20 mouse cellular contexts compared by ENCODE assay signal in the genomic region with DNA sequence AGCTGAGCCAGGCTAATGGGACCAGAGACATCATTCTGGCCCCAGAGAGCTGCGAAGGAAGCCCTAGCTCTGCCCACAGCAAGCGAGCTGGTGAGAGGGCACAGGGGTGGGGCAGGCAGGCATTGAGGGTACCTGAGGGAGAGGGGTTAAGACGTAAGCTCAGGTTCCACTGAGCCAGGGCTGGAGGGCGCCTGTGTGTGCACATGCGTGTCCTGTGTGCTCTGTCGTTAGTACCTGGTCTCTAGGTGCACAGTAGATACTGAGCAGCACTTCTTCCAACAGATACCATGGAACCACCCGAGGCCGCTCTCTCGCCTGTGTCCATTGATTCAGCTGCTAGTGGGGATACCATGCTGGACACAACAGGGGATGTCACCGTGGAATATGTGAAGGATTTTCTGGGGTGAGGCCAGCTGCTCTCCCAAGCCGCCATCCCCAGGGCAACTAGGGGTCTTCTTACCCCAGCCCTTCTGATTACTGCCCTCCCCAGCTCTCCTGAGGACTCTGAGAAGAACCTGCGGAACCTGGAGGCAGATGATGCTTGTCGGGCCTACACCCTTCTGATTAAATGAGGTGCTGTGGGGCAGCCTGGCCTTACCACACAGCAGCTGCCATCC. TPM values are rescaled to one million over a fixed set of nuclear protein-coding genes. Genes with fewer than 3 reads are reported as not detected.
DNase-seq lines count a peak whose midpoint lies in the region; ATAC-seq and TF ChIP-seq lines count a peak whose summit lies in the region.
"Had no signal": no experiment of that assay in that cellular context is flagged by ENCODE, and none has a peak within 500 bp of the region (broad histone marks: within the 10 kb centered on the region; RNA-seq: fewer than 3 reads in every experiment).

No protein-coding gene starts in this region.

- H3K4me2 ChIP-seq in midbrain, embryonic 11.5 days: no peak overlapping the region
- H3K4me2 ChIP-seq in midbrain, embryonic 16.5 days (ENCODE audit: low read length): no peak overlapping the region
- H3K4me2 ChIP-seq in myocyte (ENCODE audit: low read depth): no peak overlapping the region
- H3K4me2 ChIP-seq: embryonic facial prominence, embryonic 12.5 days; forebrain, embryonic 15.5 days; heart, embryonic 13.5 days had no signal

- H3K36me3 ChIP-seq in midbrain, embryonic 11.5 days (ENCODE audit: control insufficient read depth, insufficient read depth, low read length): peaks cover 66% of the 10 kb centered on the region
- peaks cover 85% of the 10 kb centered on the region for H3K36me3 ChIP-seq in midbrain, embryonic 16.5 days (ENCODE audit: control insufficient read depth, insufficient read depth, low read length)
- H3K36me3 ChIP-seq in myocyte (ENCODE audit: control insufficient read depth, insufficient read depth): peaks cover 11% of the 10 kb centered on the region

- H3K27ac ChIP-seq in gastrocnemius, adult 2 months: no peak overlapping the region
- H3K27ac ChIP-seq in midbrain, embryonic 11.5 days (ENCODE audit: low read depth, low read length): no peak overlapping the region
- H3K27ac ChIP-seq in midbrain, embryonic 16.5 days (ENCODE audit: low read length): no peak overlapping the region
- H3K27ac ChIP-seq: embryonic facial prominence, embryonic 12.5 days; forebrain, embryonic 15.5 days; heart, embryonic 13.5 days had no signal

- no peaks in the 10 kb centered on the region for H3K27me3 ChIP-seq in midbrain, embryonic 11.5 days (ENCODE audit: control insufficient read depth, insufficient read depth, low read length)
- no peaks in the 10 kb centered on the region for H3K27me3 ChIP-seq in midbrain, embryonic 16.5 days (ENCODE audit: control insufficient read depth, insufficient read depth, low read depth, low read length)
- no peaks in the 10 kb centered on the region for H3K27me3 ChIP-seq in myocyte (ENCODE audit: control insufficient read depth, insufficient read depth, insufficient read length)
- H3K27me3 ChIP-seq: CH12.LX; embryonic facial prominence, embryonic 12.5 days; forebrain, embryonic 15.5 days; heart, embryonic 13.5 days; Patski had no signal

- intact Hi-C loops in gastrocnemius, adult 2 months (cut with DNase I): no loop called here
- intact Hi-C loops in gastrocnemius, postnatal 14 days (cut with DNase I; ENCODE audit: low total_unique reads): no loop called here

- no peak for ATAC-seq in midbrain, embryonic 11.5 days (ENCODE audit: low FRiP score)
- ATAC-seq in midbrain, embryonic 16.5 days: no peak
- ATAC-seq: activated CD4-positive, CD25-positive, alpha-beta regulatory T cell, adult 4 months; forebrain, embryonic 15.5 days; hindbrain, embryonic 16.5 days; inflammation-experienced regulatory T-cells, adult 6 months; intestine, postnatal 0 days; Patski had no signal

- WGBS in midbrain, embryonic 11.5 days: 95% methylated on average over 13 of the region's 13 CpGs
- 95% methylated on average over 13 of the region's 13 CpGs for WGBS in midbrain, embryonic 16.5 days

- H3K79me2 ChIP-seq in myocyte (ENCODE audit: control insufficient read depth, insufficient read depth): no peaks in the 10 kb centered on the region

- TF ChIP-seq CTCF in gastrocnemius, adult 2 months (IDR thresholded peaks at IDR 0.05): no peak

- no peak overlapping the region for H3ac ChIP-seq in myocyte (ENCODE audit: control insufficient read depth, insufficient read length)

- H3K9me3 ChIP-seq in midbrain, embryonic 11.5 days (ENCODE audit: control insufficient read depth, low read length): no peaks in the 10 kb centered on the region
- H3K9me3 ChIP-seq in midbrain, embryonic 16.5 days (replicated peaks; ENCODE audit: control insufficient read depth, low read length, poor library complexity, severe bottlenecking): no peaks in the 10 kb centered on the region
- H3K9me3 ChIP-seq: embryonic facial prominence, embryonic 12.5 days; forebrain, embryonic 15.5 days; heart, embryonic 13.5 days had no signal

- H3K4me3 ChIP-seq in gastrocnemius, adult 2 months: no peak overlapping the region
- no peak overlapping the region for H3K4me3 ChIP-seq in midbrain, embryonic 11.5 days (ENCODE audit: low read depth, low read length)
- H3K4me3 ChIP-seq in midbrain, embryonic 16.5 days (ENCODE audit: low read depth, low read length): no peak overlapping the region
- no peak overlapping the region for H3K4me3 ChIP-seq in myocyte
- H3K4me3 ChIP-seq: embryonic facial prominence, embryonic 12.5 days; forebrain, embryonic 15.5 days; heart, embryonic 13.5 days had no signal

- H3K9ac ChIP-seq in midbrain, embryonic 11.5 days (ENCODE audit: low read length): no peak overlapping the region
- H3K9ac ChIP-seq in midbrain, embryonic 16.5 days (ENCODE audit: low read depth, low read length): no peak overlapping the region
- H3K9ac ChIP-seq: embryonic facial prominence, embryonic 12.5 days; forebrain, embryonic 15.5 days; heart, embryonic 13.5 days had no signal

- H3K4me1 ChIP-seq in midbrain, embryonic 11.5 days (ENCODE audit: control insufficient read depth, insufficient read depth, low read length): no peaks in the 10 kb centered on the region
- no peaks in the 10 kb centered on the region for H3K4me1 ChIP-seq in midbrain, embryonic 16.5 days (ENCODE audit: control insufficient read depth, insufficient read depth, low read length)
- H3K4me1 ChIP-seq: embryonic facial prominence, embryonic 12.5 days; forebrain, embryonic 15.5 days had no signal

- DNase-seq in cerebellum, adult 11 months: peak; percentile 4
- no peak for DNase-seq in cerebellum, adult 8-10 months
- DNase-seq in gastrocnemius, adult 2 months: peak; percentile 16
- DNase-seq in gastrocnemius, postnatal 14 days: no peak
- peak; percentile 68 for DNase-seq in midbrain, embryonic 11.5 days (ENCODE audit: low spot score, missing footprints)
- DNase-seq: adrenal gland, adult 2 months; cerebellum, adult 9-10 months; heart, postnatal 36 days; kidney, adult 8-10 months had no signal

- peak; percentile 18 for TF ChIP-seq POLR2A in myocyte (IDR thresholded peaks at IDR 0.05; ENCODE audit: insufficient read length, low read depth)

TF ChIP-seq in myocyte, 11 proteins besides CTCF, POLR2A, EP300 and RAD21:
- peak; percentile 61 for TF ChIP-seq POLR2AphosphoS2 (IDR thresholded peaks at IDR 0.05; ENCODE audit: insufficient read length, low read depth)
- TF ChIP-seq MYOD1 (IDR thresholded peaks at IDR 0.05; ENCODE audit: control insufficient read depth in 1 of 3, insufficient read length in 2 of 3, low read depth in 2 of 3): peak in 1 of 3 experiments; percentile 16
- no peak for TF ChIP-seq MYOG (IDR thresholded peaks at IDR 0.05; ENCODE audit: control insufficient read depth in 1 of 3, insufficient read depth in 1 of 3, insufficient read length in 2 of 3, low read depth in 2 of 3)

RNA-seq across cellular contexts. Expression of a gene that starts 13.2 kb away (rescaled TPM):
- total RNA-seq in gastrocnemius, adult 2 months (2021): 1 to 10 TPM; 9.0 to 9.5 TPM
- total RNA-seq in gastrocnemius, postnatal 14 days (2021): 10 to 100 TPM; 12.1 to 14.5 TPM
- polyA plus RNA-seq in midbrain, embryonic 11.5 days (2014; fragmentation: Nextera tagmentation; extraction: Ambion mirVana): 87.8 and 101 TPM in 2 replicates
- polyA plus RNA-seq in midbrain, embryonic 16.5 days (2015; fragmentation: Nextera tagmentation; extraction: Ambion mirVana): 44.4 and 46.8 TPM in 2 replicates
- polyA plus RNA-seq in myocyte (2012; fragmentation: generic; extraction: Trizol): 33.4 TPM

RNA-seq across cellular contexts. Expression of a gene that starts 14.3 kb away (rescaled TPM):
- total RNA-seq in gastrocnemius, adult 2 months (2021): 100 to 1,000 TPM in 1 of 2 experiments, 10 to 100 TPM in 1; 96.1 to 103 TPM
- total RNA-seq in gastrocnemius, postnatal 14 days (2021): 10 to 100 TPM; 87.8 to 90.9 TPM
- polyA plus RNA-seq in midbrain, embryonic 11.5 days (2014; fragmentation: Nextera tagmentation; extraction: Ambion mirVana): 52.3 and 59.3 TPM in 2 replicates
- polyA plus RNA-seq in midbrain, embryonic 16.5 days (2015; fragmentation: Nextera tagmentation; extraction: Ambion mirVana): 78.5 and 79.2 TPM in 2 replicates
- 247 TPM for polyA plus RNA-seq in myocyte (2012; fragmentation: generic; extraction: Trizol)

RNA-seq across cellular contexts. Expression of a gene that starts 15.5 kb away (rescaled TPM):
- total RNA-seq in gastrocnemius, adult 2 months (2021): 10 to 100 TPM; 61.9 to 91.0 TPM
- total RNA-seq in gastrocnemius, postnatal 14 days (2021): 10 to 100 TPM; 82.5 to 88.4 TPM
- polyA plus RNA-seq in midbrain, embryonic 11.5 days (2014; fragmentation: Nextera tagmentation; extraction: Ambion mirVana): 10.2 and 13.6 TPM in 2 replicates
- polyA plus RNA-seq in midbrain, embryonic 16.5 days (2015; fragmentation: Nextera tagmentation; extraction: Ambion mirVana): 23.6 and 24.6 TPM in 2 replicates
- polyA plus RNA-seq in myocyte (2012; fragmentation: generic; extraction: Trizol): 49.7 TPM

Comparison
In these comparisons a context has a peak if more than half of its experiments do, and no peak if none do; other contexts are left out.
1. DNase-seq: peak in cerebellum, adult 11 months (single experiment), gastrocnemius, adult 2 months (single experiment) and midbrain, embryonic 11.5 days (single experiment); none in cerebellum, adult 8-10 months (single experiment) and gastrocnemius, postnatal 14 days (single experiment).